Mouse (Mus musculus): Measurements from ENCODE around the gene Gm42715. TPM values are rescaled to one million over a fixed set of nuclear protein-coding genes. Genes with fewer than 3 reads are reported as not detected.

Gm42715 gene
- polyA plus RNA-seq, 1 experiment: 9.5 TPM

DNA sequence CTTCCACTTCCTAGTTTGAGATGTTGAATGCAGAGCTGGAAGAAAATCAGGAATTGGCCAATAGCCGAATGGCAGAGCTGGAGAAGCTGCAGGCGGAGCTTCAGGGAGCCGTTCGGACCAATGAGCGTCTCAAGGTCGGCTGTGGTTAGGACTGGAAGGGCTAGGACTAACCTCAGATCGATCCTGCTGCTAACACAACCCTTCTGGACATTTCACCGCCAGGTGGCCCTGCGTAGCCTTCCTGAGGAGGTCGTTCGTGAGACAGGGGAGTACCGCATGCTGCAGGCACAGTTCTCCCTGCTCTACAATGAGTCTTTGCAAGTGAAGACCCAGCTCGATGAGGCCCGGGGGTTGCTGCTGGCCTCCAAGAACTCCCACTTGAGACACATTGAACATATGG lies 73.2 kb downstream of the Gm42715 start:
- TF ChIP-seq POLR2A (IDR thresholded peaks at IDR 0.05; ENCODE audit: low read depth, low read length): no peak
- TF ChIP-seq CTCF (IDR thresholded peaks at IDR 0.05; ENCODE audit: extremely low read depth, insufficient read length, insufficient replicate concordance, low read depth, low read length): no peak
- H3K27me3 ChIP-seq (ENCODE audit: control insufficient read depth, insufficient read depth, low read length): no peaks in the 10 kb centered on the region
- peaks cover 72% of the 10 kb centered on the region for H3K36me3 ChIP-seq (ENCODE audit: control insufficient read depth, insufficient read depth, low read length)
- no peak overlapping the region for H3K4me3 ChIP-seq (ENCODE audit: low read depth, low read length)
- H3K27ac ChIP-seq (ENCODE audit: insufficient read depth, low read depth, low read length): no peak overlapping the region
- 85% methylated on average over 14 of the region's 14 CpGs for WGBS
- peaks cover 9% of the 10 kb centered on the region; the same call in 1 of the 2 replicates for H3K4me1 ChIP-seq (ENCODE audit: control insufficient read depth, insufficient read depth, insufficient read length, low read length)

GRCm38 (mm10) chr7:127596747-127597146 lies 77.4 kb downstream of the Gm42715 start:
- TF ChIP-seq POLR2A (IDR thresholded peaks at IDR 0.05; ENCODE audit: low read depth, low read length) (no peak), CTCF (IDR thresholded peaks at IDR 0.05; ENCODE audit: extremely low read depth, insufficient read length, insufficient replicate concordance, low read depth, low read length) (no peak)
- Histone ChIP-seq H3K4me1 (ENCODE audit: control insufficient read depth, insufficient read depth, insufficient read length, low read length) (no peaks in the 10 kb centered on the region), H3K27ac (ENCODE audit: insufficient read depth, low read depth, low read length) (no peak overlapping the region), H3K36me3 (ENCODE audit: control insufficient read depth, insufficient read depth, low read length) (peaks cover 90% of the 10 kb centered on the region), H3K27me3 (ENCODE audit: control insufficient read depth, insufficient read depth, low read length) (no peaks in the 10 kb centered on the region), H3K4me3 (ENCODE audit: low read depth, low read length) (no peak overlapping the region)
- WGBS: 95% methylated on average over 17 of the region's 17 CpGs

DNA sequence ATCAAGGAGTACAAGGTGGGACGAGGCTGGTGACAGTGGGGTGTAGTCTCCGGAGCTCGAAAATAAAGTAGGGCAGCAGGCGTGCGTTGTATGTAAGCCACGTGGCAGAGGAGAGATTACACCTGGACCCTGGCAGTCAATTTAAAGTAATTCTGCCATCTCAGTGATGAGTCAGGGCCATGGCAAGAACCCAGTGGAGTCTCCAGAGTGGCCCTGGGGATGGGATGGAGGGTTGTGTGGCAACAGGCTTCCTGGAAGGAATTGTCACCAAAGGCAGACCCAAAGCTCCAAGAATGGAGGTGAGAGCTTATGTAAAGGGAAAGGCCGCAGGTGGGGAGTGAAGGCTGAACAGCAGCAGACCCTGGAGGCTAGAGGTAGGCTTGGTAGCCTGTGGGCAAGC lies 81.2 kb downstream of the Gm42715 start:
- WGBS: 97% methylated on average over 7 of the region's 7 CpGs
- no peaks in the 10 kb centered on the region for H3K27me3 ChIP-seq (ENCODE audit: control insufficient read depth, insufficient read depth, low read length)
- no peak overlapping the region for H3K27ac ChIP-seq (ENCODE audit: insufficient read depth, low read depth, low read length)
- TF ChIP-seq POLR2A (IDR thresholded peaks at IDR 0.05; ENCODE audit: low read depth, low read length) (no peak), CTCF (IDR thresholded peaks at IDR 0.05; ENCODE audit: extremely low read depth, insufficient read length, insufficient replicate concordance, low read depth, low read length) (no peak)
- no peak overlapping the region for H3K4me3 ChIP-seq (ENCODE audit: low read depth, low read length)
- H3K36me3 ChIP-seq (ENCODE audit: control insufficient read depth, insufficient read depth, low read length): peaks cover 74% of the 10 kb centered on the region
- H3K4me1 ChIP-seq (ENCODE audit: control insufficient read depth, insufficient read depth, insufficient read length, low read length): no peaks in the 10 kb centered on the region

- no peaks in the 10 kb centered on the region for H3K4me1 ChIP-seq (ENCODE audit: control insufficient read depth, insufficient read depth, insufficient read length, low read length)
- H3K4me3 ChIP-seq (ENCODE audit: low read depth, low read length): no peak overlapping the region
- H3K27me3 ChIP-seq (ENCODE audit: control insufficient read depth, insufficient read depth, low read length): no peaks in the 10 kb centered on the region
- H3K36me3 ChIP-seq (ENCODE audit: control insufficient read depth, insufficient read depth, low read length): peaks cover 63% of the 10 kb centered on the region
- TF ChIP-seq CTCF (IDR thresholded peaks at IDR 0.05; ENCODE audit: extremely low read depth, insufficient read length, insufficient replicate concordance, low read depth, low read length) (no peak), POLR2A (IDR thresholded peaks at IDR 0.05; ENCODE audit: low read depth, low read length) (no peak)
- no peak overlapping the region for H3K27ac ChIP-seq (ENCODE audit: insufficient read depth, low read depth, low read length)
- 80% methylated on average over 4 of the region's 4 CpGs for WGBS
Measured at GRCm38 (mm10) chr7:127601735-127602134, 82.4 kb downstream of the Gm42715 start.

GRCm38 (mm10) chr7:127602903-127603302 lies 83.5 kb downstream of the Gm42715 start:
- WGBS: 90% methylated on average over 2 of the region's 2 CpGs
- Histone ChIP-seq H3K36me3 (ENCODE audit: control insufficient read depth, insufficient read depth, low read length) (peaks cover 52% of the 10 kb centered on the region), H3K27ac (ENCODE audit: insufficient read depth, low read depth, low read length) (no peak overlapping the region), H3K4me1 (ENCODE audit: control insufficient read depth, insufficient read depth, insufficient read length, low read length) (no peaks in the 10 kb centered on the region), H3K4me3 (ENCODE audit: low read depth, low read length) (no peak overlapping the region), H3K27me3 (ENCODE audit: control insufficient read depth, insufficient read depth, low read length) (no peaks in the 10 kb centered on the region)
- TF ChIP-seq CTCF (IDR thresholded peaks at IDR 0.05; ENCODE audit: extremely low read depth, insufficient read length, insufficient replicate concordance, low read depth, low read length) (no peak), POLR2A (IDR thresholded peaks at IDR 0.05; ENCODE audit: low read depth, low read length) (no peak)

- 84% methylated on average over 10 of the region's 10 CpGs for WGBS
- no peak overlapping the region for H3K4me3 ChIP-seq (ENCODE audit: low read depth, low read length)
Measured at GRCm38 (mm10) chr7:127604256-127604655, 84.9 kb downstream of the Gm42715 start.

GRCm38 (mm10) chr7:127607150-127607549 lies 87.8 kb downstream of the Gm42715 start:
- Histone ChIP-seq H3K36me3 (ENCODE audit: control insufficient read depth, insufficient read depth, low read length) (peaks cover 35% of the 10 kb centered on the region), H3K27ac (ENCODE audit: insufficient read depth, low read depth, low read length) (no peak overlapping the region), H3K4me1 (ENCODE audit: control insufficient read depth, insufficient read depth, insufficient read length, low read length) (no peaks in the 10 kb centered on the region), H3K27me3 (ENCODE audit: control insufficient read depth, insufficient read depth, low read length) (no peaks in the 10 kb centered on the region), H3K4me3 (ENCODE audit: low read depth, low read length) (no peak overlapping the region)
- TF ChIP-seq CTCF (IDR thresholded peaks at IDR 0.05; ENCODE audit: extremely low read depth, insufficient read length, insufficient replicate concordance, low read depth, low read length): no peak
- no peak for TF ChIP-seq POLR2A (IDR thresholded peaks at IDR 0.05; ENCODE audit: low read depth, low read length)
- 76% methylated on average over 6 of the region's 6 CpGs for WGBS

More at GRCm38 (mm10) chr7:127604256-127604655, 84.9 kb downstream of the Gm42715 start:
- Histone ChIP-seq H3K36me3 (ENCODE audit: control insufficient read depth, insufficient read depth, low read length) (peaks cover 40% of the 10 kb centered on the region), H3K27me3 (ENCODE audit: control insufficient read depth, insufficient read depth, low read length) (no peaks in the 10 kb centered on the region), H3K4me1 (ENCODE audit: control insufficient read depth, insufficient read depth, insufficient read length, low read length) (no peaks in the 10 kb centered on the region), H3K27ac (ENCODE audit: insufficient read depth, low read depth, low read length) (no peak overlapping the region)
- no peak for TF ChIP-seq POLR2A (IDR thresholded peaks at IDR 0.05; ENCODE audit: low read depth, low read length)
- no peak for TF ChIP-seq CTCF (IDR thresholded peaks at IDR 0.05; ENCODE audit: extremely low read depth, insufficient read length, insufficient replicate concordance, low read depth, low read length)

Measured in small intestine, adult 2 months (tissue).